ENCODE assay signal across 9 mouse cellular contexts in the genomic region with DNA sequence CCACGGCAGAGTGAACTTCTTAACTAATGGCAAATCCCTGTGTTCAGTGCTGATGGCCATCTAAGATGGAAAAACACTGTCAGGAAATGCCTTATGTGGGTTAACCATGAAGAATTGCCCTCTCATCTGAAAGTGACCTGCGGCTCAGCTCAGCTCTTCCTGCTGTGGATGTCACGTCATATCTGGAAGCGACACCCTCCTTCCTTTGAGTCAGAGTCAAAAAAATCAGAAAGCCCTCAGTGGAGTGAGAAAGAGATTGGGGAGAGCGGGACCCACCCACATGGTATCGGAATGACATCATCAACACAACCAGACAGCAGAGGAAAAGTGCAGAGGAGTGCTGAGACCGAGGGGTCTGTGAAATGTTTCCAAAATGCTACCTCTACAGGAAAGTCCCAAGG. TPM values are rescaled to one million over a fixed set of nuclear protein-coding genes. Genes with fewer than 3 reads are reported as not detected.
A peak's percentile ranks its signal among the peaks of the same experiment; 100 is the strongest.
DNase-seq lines count a peak whose midpoint lies in the region; ATAC-seq and TF ChIP-seq lines count a peak whose summit lies in the region.
"Had no signal": no experiment of that assay in that cellular context is flagged by ENCODE, and none has a peak within 500 bp of the region (broad histone marks: within the 10 kb centered on the region; RNA-seq: fewer than 3 reads in every experiment).

No protein-coding gene starts in this region.

- TF ChIP-seq POLR2A in myocyte (IDR thresholded peaks at IDR 0.05; ENCODE audit: insufficient read length, low read depth): no peak

- 64% methylated on average over 7 of the region's 7 CpGs for WGBS in midbrain, embryonic 11.5 days
- 73% methylated on average over 7 of the region's 7 CpGs for WGBS in midbrain, embryonic 10.5 days
- 48% methylated on average over 7 of the region's 7 CpGs for WGBS in intestine, embryonic 15.5 days
- WGBS in liver, embryonic 11.5 days: 39% methylated on average over 7 of the region's 7 CpGs

- no peaks in the 10 kb centered on the region for H3K9me3 ChIP-seq in midbrain, embryonic 11.5 days (ENCODE audit: control insufficient read depth, low read length)
- no peaks in the 10 kb centered on the region for H3K9me3 ChIP-seq in midbrain, embryonic 10.5 days (replicated peaks)
- H3K9me3 ChIP-seq in intestine, embryonic 15.5 days: no peaks in the 10 kb centered on the region
- no peaks in the 10 kb centered on the region for H3K9me3 ChIP-seq in liver, embryonic 11.5 days (ENCODE audit: control insufficient read depth, low read length)

- H3K4me3 ChIP-seq in midbrain, embryonic 11.5 days (ENCODE audit: low read depth, low read length): no peak overlapping the region
- no peak overlapping the region for H3K4me3 ChIP-seq in midbrain, embryonic 10.5 days
- no peak overlapping the region for H3K4me3 ChIP-seq in intestine, embryonic 15.5 days (replicated peaks)
- H3K4me3 ChIP-seq in myocyte: no peak overlapping the region
- H3K4me3 ChIP-seq in liver, embryonic 11.5 days (ENCODE audit: low read depth, low read length): no peak overlapping the region

- no peaks in the 10 kb centered on the region for H3K27me3 ChIP-seq in midbrain, embryonic 11.5 days (ENCODE audit: control insufficient read depth, insufficient read depth, low read length)
- no peaks in the 10 kb centered on the region for H3K27me3 ChIP-seq in midbrain, embryonic 10.5 days (ENCODE audit: low read depth, poor library complexity, severe bottlenecking)
- no peaks in the 10 kb centered on the region for H3K27me3 ChIP-seq in intestine, embryonic 15.5 days (replicated peaks)
- H3K27me3 ChIP-seq in myocyte (ENCODE audit: control insufficient read depth, insufficient read depth, insufficient read length): no peaks in the 10 kb centered on the region
- no peaks in the 10 kb centered on the region for H3K27me3 ChIP-seq in liver, embryonic 11.5 days (replicated peaks; ENCODE audit: control insufficient read depth, insufficient read depth, low read length)

- DNase-seq in adrenal gland, postnatal 14 days: peak; percentile 25
- no peak for DNase-seq in adrenal gland, adult 18-20 months (ENCODE audit: low spot score in 2 of 2)
- DNase-seq in midbrain, embryonic 11.5 days (ENCODE audit: low spot score, missing footprints): no peak
- DNase-seq in midbrain, embryonic 10.5 days (ENCODE audit: low spot score): no peak
- no peak for DNase-seq in liver, embryonic 11.5 days (ENCODE audit: low spot score)
- DNase-seq in ovary, adult 18-20 months (ENCODE audit: low spot score): no peak

- H3K9ac ChIP-seq in midbrain, embryonic 11.5 days (ENCODE audit: low read length): no peak overlapping the region
- H3K9ac ChIP-seq in intestine, embryonic 15.5 days: no peak overlapping the region
- H3K9ac ChIP-seq in liver, embryonic 11.5 days (ENCODE audit: low read depth, low read length): no peak overlapping the region

- H3ac ChIP-seq in myocyte (ENCODE audit: control insufficient read depth, insufficient read length): no peak overlapping the region

- H3K4me2 ChIP-seq in midbrain, embryonic 11.5 days: no peak overlapping the region
- H3K4me2 ChIP-seq in intestine, embryonic 15.5 days (replicated peaks): peak overlapping the region; percentile 44; the same call in 1 of the 2 replicates
- H3K4me2 ChIP-seq in myocyte (ENCODE audit: low read depth): peak overlapping the region; percentile 63
- no peak overlapping the region for H3K4me2 ChIP-seq in liver, embryonic 11.5 days

- no peaks in the 10 kb centered on the region for H3K79me2 ChIP-seq in myocyte (ENCODE audit: control insufficient read depth, insufficient read depth)

- no peak overlapping the region for H3K27ac ChIP-seq in midbrain, embryonic 11.5 days (ENCODE audit: low read depth, low read length)
- H3K27ac ChIP-seq in midbrain, embryonic 10.5 days (replicated peaks): no peak overlapping the region
- H3K27ac ChIP-seq in intestine, embryonic 15.5 days: no peak overlapping the region
- H3K27ac ChIP-seq in liver, embryonic 11.5 days (ENCODE audit: low read depth, low read length): no peak overlapping the region

- ATAC-seq in midbrain, embryonic 11.5 days (ENCODE audit: low FRiP score): 0 out of 2 replicates have a peak, but pooled peaks have one; percentile 18
- peak; percentile 49 for ATAC-seq in intestine, embryonic 15.5 days
- no peak for ATAC-seq in liver, embryonic 11.5 days (replicated peaks; ENCODE audit: low FRiP score)

- H3K4me1 ChIP-seq in midbrain, embryonic 11.5 days (ENCODE audit: control insufficient read depth, insufficient read depth, low read length): peaks cover 12% of the 10 kb centered on the region
- peaks cover 25% of the 10 kb centered on the region for H3K4me1 ChIP-seq in midbrain, embryonic 10.5 days
- H3K4me1 ChIP-seq in intestine, embryonic 15.5 days (replicated peaks): peaks cover 9% of the 10 kb centered on the region; the same call in 1 of the 2 replicates
- H3K4me1 ChIP-seq in liver, embryonic 11.5 days (replicated peaks; ENCODE audit: control insufficient read depth, insufficient read depth, low read length): no peaks in the 10 kb centered on the region; the same call in 1 of the 2 replicates

- H3K36me3 ChIP-seq in midbrain, embryonic 11.5 days (ENCODE audit: control insufficient read depth, insufficient read depth, low read length): no peaks in the 10 kb centered on the region
- H3K36me3 ChIP-seq in midbrain, embryonic 10.5 days: no peaks in the 10 kb centered on the region
- no peaks in the 10 kb centered on the region for H3K36me3 ChIP-seq in intestine, embryonic 15.5 days
- no peaks in the 10 kb centered on the region for H3K36me3 ChIP-seq in myocyte (ENCODE audit: control insufficient read depth, insufficient read depth)
- no peaks in the 10 kb centered on the region for H3K36me3 ChIP-seq in liver, embryonic 11.5 days (ENCODE audit: control insufficient read depth, insufficient read depth, low read length)

TF ChIP-seq in myocyte, 11 proteins besides CTCF, POLR2A, EP300 and RAD21:
- TF ChIP-seq MYOG (IDR thresholded peaks at IDR 0.05; ENCODE audit: control insufficient read depth in 1 of 3, insufficient read depth in 1 of 3, insufficient read length in 2 of 3, low read depth in 2 of 3): no peak
- TF ChIP-seq CEBPB (IDR thresholded peaks at IDR 0.05; ENCODE audit: insufficient read depth, poor library complexity, severe bottlenecking): no peak
- TF ChIP-seq POLR2AphosphoS2 (IDR thresholded peaks at IDR 0.05; ENCODE audit: insufficient read length, low read depth): no peak
- TF ChIP-seq TCF12 (IDR thresholded peaks at IDR 0.05; ENCODE audit: insufficient read depth, poor library complexity, severe bottlenecking): no peak
- TF ChIP-seq MAX (IDR thresholded peaks at IDR 0.05; ENCODE audit: low read depth): no peak
- no peak for TF ChIP-seq REST (IDR thresholded peaks at IDR 0.05; ENCODE audit: insufficient read depth, insufficient read length)
TF ChIP-seq in myocyte: peak in this region for 0.

RNA-seq across cellular contexts. Expression of a gene that starts 39.3 kb away (rescaled TPM):
- 123 and 131 TPM in 2 replicates for total RNA-seq in adrenal gland, postnatal 14 days (2021)
- 100 to 1,000 TPM; 124 to 133 TPM for total RNA-seq in adrenal gland, adult 18-20 months (2021)
- 835 and 887 TPM in 2 replicates for polyA plus RNA-seq in midbrain, embryonic 11.5 days (2014; fragmentation: Nextera tagmentation; extraction: Ambion mirVana)
- polyA plus RNA-seq in midbrain, embryonic 10.5 days (2016; fragmentation: Nextera tagmentation; extraction: Ambion mirVana): 795 and 858 TPM in 2 replicates
- polyA plus RNA-seq in intestine, embryonic 15.5 days (2015; fragmentation: Nextera tagmentation; extraction: Ambion mirVana): 497 and 569 TPM in 2 replicates
- 72.0 TPM for polyA plus RNA-seq in myocyte (2012; fragmentation: generic; extraction: Trizol)
- polyA plus RNA-seq in liver, embryonic 11.5 days (2014; fragmentation: Nextera tagmentation; extraction: Ambion mirVana): 649 and 673 TPM in 2 replicates

RNA-seq across cellular contexts. Expression of a gene that starts 39.4 kb away (rescaled TPM):
- 0.15 TPM in 1 of 2 replicates, not detected in the other for total RNA-seq in adrenal gland, postnatal 14 days (2021)
- total RNA-seq in adrenal gland, adult 18-20 months (2021): not detected
- polyA plus RNA-seq in midbrain, embryonic 11.5 days (2014; fragmentation: Nextera tagmentation; extraction: Ambion mirVana): 0.08 TPM in 1 of 2 replicates, not detected in the other
- polyA plus RNA-seq in midbrain, embryonic 10.5 days (2016; fragmentation: Nextera tagmentation; extraction: Ambion mirVana): 0.06 and 0.19 TPM in 2 replicates
- 0.11 and 0.16 TPM in 2 replicates for polyA plus RNA-seq in intestine, embryonic 15.5 days (2015; fragmentation: Nextera tagmentation; extraction: Ambion mirVana)
- polyA plus RNA-seq in myocyte (2012; fragmentation: generic; extraction: Trizol): 0.01 TPM
- polyA plus RNA-seq in liver, embryonic 11.5 days (2014; fragmentation: Nextera tagmentation; extraction: Ambion mirVana): not detected in 2 replicates
- total RNA-seq: common myeloid progenitor, adult 5-6 weeks had no signal

RNA-seq across cellular contexts. Expression of a gene that starts 40.6 kb away (rescaled TPM):
- 21.6 and 27.1 TPM in 2 replicates for total RNA-seq in adrenal gland, postnatal 14 days (2021)
- 10 to 100 TPM; 17.7 to 22.6 TPM for total RNA-seq in adrenal gland, adult 18-20 months (2021)
- 7.1 and 7.6 TPM in 2 replicates for polyA plus RNA-seq in midbrain, embryonic 11.5 days (2014; fragmentation: Nextera tagmentation; extraction: Ambion mirVana)
- 8.1 and 9.9 TPM in 2 replicates for polyA plus RNA-seq in midbrain, embryonic 10.5 days (2016; fragmentation: Nextera tagmentation; extraction: Ambion mirVana)
- 67.2 and 71.1 TPM in 2 replicates for polyA plus RNA-seq in intestine, embryonic 15.5 days (2015; fragmentation: Nextera tagmentation; extraction: Ambion mirVana)
- polyA plus RNA-seq in myocyte (2012; fragmentation: generic; extraction: Trizol): 2.5 TPM
- 16.7 and 18.7 TPM in 2 replicates for polyA plus RNA-seq in liver, embryonic 11.5 days (2014; fragmentation: Nextera tagmentation; extraction: Ambion mirVana)

RNA-seq across cellular contexts. Expression of a gene that starts 56.4 kb away (rescaled TPM):
- total RNA-seq in adrenal gland, postnatal 14 days (2021): 8.7 and 9.3 TPM in 2 replicates
- 1 to 10 TPM; 6.5 to 7.0 TPM for total RNA-seq in adrenal gland, adult 18-20 months (2021)
- polyA plus RNA-seq in midbrain, embryonic 11.5 days (2014; fragmentation: Nextera tagmentation; extraction: Ambion mirVana): 42.1 and 42.2 TPM in 2 replicates
- polyA plus RNA-seq in midbrain, embryonic 10.5 days (2016; fragmentation: Nextera tagmentation; extraction: Ambion mirVana): 50.6 and 66.2 TPM in 2 replicates
- polyA plus RNA-seq in intestine, embryonic 15.5 days (2015; fragmentation: Nextera tagmentation; extraction: Ambion mirVana): 44.9 and 49.1 TPM in 2 replicates
- polyA plus RNA-seq in myocyte (2012; fragmentation: generic; extraction: Trizol): 6.5 TPM
- polyA plus RNA-seq in liver, embryonic 11.5 days (2014; fragmentation: Nextera tagmentation; extraction: Ambion mirVana): 71.9 and 75.9 TPM in 2 replicates

Comparison
In these comparisons a context has a peak if more than half of its experiments do, and no peak if none do; other contexts are left out.
1. H3K4me2 ChIP-seq: peak in intestine, embryonic 15.5 days (single experiment) and myocyte (single experiment); none in midbrain, embryonic 11.5 days (single experiment) and liver, embryonic 11.5 days (single experiment).